Mouse (Mus musculus): Measurements from ENCODE around the gene Olfr202. TPM values are rescaled to one million over a fixed set of nuclear protein-coding genes. Genes with fewer than 3 reads are reported as not detected.
"Not testable (repeated sequence)": the region's sequence is repeated elsewhere in the genome, so short reads cannot be mapped to it uniquely, and the experiment has no call there.

The Olfr202 gene
- not detected for total RNA-seq (2021)
- long read RNA-seq, experiment 1: 0 reads
- long read RNA-seq, experiment 2: 0 reads

DNA sequence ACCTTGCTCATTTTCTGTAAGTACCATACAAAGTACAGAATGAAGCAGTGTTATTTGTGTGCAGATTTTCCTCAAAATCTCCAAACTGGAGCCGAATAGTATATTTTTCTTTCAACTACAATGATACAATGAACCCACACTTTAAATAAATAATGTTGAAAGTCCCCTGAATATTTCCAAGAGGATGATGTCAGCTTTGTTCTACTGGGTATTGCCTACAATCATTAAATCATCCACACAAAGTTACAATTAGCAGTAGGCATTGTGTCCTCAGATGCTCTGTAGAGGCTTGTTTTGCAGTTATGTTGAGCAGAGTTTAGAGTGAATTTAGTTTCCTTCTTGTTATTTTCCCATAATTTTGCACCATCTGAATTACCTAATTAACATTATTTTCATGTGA is at the start of gene Olfr202:
Gene Olfr202 (minus strand): TSS at position 101 of the 400 bp plus-strand sequence.
- intact Hi-C loops (cut with DNase I): no loop called here

DNA sequence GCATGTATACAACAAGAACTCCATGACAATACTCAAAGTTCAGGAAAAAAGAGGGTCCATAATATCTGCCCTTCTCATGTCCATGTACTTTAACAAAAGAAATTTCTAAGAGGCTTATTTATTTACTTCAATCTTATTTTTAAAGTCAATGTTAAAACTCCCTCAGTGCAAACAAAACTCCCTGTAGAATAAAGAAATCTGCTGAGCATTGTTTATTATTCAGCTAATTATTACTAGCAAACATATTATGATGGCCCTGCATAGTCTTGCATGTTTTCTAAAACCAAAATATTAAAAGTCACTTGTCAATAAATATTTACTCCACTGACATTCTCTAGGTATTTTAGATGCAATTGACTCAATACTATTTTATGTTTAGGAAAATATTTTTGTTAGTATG is 44.4 kb upstream of the Olfr202 start, which contains the start of gene Olfr205:
Gene Olfr205 (minus strand): TSS at position 101 of the 400 bp plus-strand sequence.
- intact Hi-C loops (cut with DNase I): no loop called here
- no peak for DNase-seq (ENCODE audit: low spot score in 2 of 2)

More for the DNA sequence above, at the start of gene Olfr202:
- no peak for DNase-seq (ENCODE audit: low spot score in 2 of 2)

DNA sequence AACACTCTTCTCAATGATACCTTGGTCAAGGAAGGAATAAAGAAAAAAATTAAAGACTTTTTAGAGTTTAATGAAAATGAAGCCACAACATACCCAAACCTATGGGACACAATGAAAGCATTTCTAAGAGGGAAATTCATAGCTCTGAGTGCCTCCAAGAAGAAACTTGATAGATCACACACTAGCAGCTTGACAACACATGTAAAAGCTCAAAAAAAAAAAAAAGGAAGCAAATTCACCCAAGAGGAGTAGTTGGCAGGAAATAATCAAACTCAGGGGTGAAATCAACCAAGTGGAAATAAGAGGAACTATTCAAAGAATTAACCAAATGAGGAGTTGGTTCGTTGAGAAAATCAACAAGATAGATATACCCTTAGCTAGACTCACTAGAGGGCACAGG is 36.7 kb upstream of the Olfr202 start:
- DNase-seq (ENCODE audit: low spot score in 2 of 2); intact Hi-C loops (cut with DNase I): not testable (repeated sequence)

DNA sequence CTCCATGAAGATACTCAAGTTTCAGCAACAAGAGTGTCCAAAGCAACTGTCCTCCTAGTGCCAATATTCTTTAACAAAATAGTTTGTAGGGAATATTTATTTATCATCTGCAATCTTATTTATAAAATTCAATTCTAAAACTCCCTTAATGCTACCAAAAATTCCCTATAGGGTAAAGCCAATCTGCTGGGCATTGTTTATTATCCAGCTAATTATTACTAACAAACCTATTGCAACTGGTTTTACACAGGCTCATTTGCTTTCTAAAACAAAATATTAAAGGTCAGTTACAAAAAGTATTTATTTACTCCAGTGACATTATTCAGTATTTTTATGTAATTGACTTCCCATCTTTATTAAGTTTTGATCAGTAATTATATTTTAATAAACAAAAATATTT is 31.6 kb upstream of the Olfr202 start, which contains the start of gene Olfr204:
Gene Olfr204 (minus strand): TSS at position 101 of the 400 bp plus-strand sequence.
- intact Hi-C loops (cut with DNase I): no loop called here
- DNase-seq (ENCODE audit: low spot score in 2 of 2): no peak

DNA sequence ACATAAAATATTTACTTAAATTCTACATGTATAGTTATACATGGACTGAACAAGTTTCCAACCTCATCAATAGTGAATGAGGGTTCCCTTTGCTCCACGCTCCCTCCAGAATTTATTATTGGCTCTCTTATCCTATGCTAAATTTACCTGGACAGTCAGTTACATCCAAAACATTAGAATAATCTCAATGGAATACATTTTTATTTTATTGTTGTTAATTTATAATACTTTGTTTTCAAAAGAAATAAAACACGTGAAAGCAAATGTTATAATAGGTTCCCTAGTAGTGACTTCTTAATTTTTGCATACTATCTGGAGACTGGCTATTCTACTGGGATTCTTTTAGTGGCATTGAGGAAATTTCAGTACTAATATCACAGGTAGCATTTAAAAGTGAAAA is 12.0 kb upstream of the Olfr202 start, which contains the start of gene Olfr203:
Gene Olfr203 (plus strand): TSS at position 301 of the 400 bp plus-strand sequence.
- intact Hi-C loops (cut with DNase I): no loop called here
- no peak for DNase-seq (ENCODE audit: low spot score in 2 of 2)

DNA sequence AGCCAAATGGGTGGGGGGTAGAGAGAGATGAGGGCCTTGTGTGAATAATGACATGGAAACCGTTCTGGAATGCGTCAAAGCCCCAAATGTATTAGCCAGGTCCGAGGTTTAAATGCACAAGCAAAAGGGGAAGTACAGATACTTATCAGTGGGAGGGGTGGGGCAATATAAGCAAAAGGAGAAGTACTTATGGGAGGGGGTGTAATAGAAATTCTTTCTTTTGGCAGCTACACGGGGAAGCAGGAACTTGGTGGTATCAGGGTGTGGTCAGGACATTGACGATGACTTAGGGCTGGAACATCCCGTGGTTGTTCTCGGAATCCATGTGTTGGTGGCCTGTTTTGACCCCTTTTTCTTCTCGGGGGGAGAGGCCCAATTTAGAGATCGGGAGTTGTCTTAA is 983 bp upstream of the Olfr202 start:
- intact Hi-C loops (cut with DNase I); DNase-seq (ENCODE audit: low spot score in 2 of 2): not testable (repeated sequence)

DNA sequence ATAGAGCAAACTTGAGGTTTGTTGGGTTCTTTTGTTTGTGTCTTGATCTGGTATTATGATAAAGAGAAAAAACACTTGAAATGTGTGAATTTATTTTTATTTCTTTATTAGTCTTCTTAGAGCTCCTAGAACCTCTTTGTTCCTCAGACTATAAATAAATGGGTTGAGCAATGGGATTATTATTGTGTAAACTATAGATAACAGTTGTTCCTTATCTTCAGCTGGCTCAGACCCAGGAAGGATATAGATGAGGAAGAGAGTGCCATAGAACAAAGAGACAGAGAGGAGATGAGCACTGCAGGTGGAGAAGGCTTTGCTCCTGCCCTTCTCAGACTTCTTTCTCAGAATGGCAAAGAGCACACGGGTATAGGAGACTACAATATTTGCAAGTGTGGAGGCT is 3.1 kb downstream of the Olfr202 start:
- no peak for DNase-seq (ENCODE audit: low spot score in 2 of 2)
- intact Hi-C loops (cut with DNase I): no loop called here

DNA sequence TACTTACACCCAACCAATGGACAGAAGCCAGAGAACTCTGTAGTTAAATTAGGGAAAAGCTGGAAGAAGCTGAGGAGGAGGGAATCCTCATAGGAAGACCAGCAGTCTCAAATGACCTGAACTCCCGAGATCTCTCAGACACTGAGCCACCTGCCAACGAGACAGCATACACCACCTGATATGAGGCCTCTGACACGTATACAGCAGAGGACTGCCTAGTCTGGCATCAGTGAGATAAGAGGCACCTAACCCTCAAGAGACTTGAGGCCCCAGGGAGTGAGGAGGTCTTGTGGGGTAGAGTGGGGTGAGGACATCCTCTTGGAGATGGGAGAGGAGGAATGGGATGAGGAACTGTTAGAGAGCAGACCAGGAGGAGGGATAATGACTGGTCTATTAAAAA is 6.1 kb downstream of the Olfr202 start:
- no peak for DNase-seq (ENCODE audit: low spot score in 2 of 2)
- intact Hi-C loops (cut with DNase I): no loop called here

DNA sequence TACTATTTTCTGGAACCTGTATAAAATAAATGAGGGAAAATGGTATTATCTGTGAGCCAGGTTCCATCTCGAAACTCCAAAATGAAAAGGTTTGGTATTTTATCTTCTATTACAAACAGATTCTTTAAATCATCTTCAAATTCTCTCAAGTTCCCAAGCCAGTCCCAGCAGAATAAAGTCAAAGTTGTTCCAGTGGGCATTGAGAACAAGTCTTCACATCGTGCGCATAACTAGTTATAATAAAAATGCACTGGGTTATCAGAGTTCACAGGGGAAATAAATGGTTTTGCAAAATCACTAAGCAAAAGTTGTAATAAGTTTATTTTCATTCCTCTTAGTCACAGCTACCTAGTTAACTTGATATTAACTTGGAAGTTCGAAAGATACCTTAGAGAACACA is 14.1 kb downstream of the Olfr202 start, which contains the start of gene Olfr201:
Gene Olfr201 (minus strand): TSS at position 101 of the 400 bp plus-strand sequence.
- DNase-seq (ENCODE audit: low spot score in 2 of 2); intact Hi-C loops (cut with DNase I): not testable (repeated sequence)

DNA sequence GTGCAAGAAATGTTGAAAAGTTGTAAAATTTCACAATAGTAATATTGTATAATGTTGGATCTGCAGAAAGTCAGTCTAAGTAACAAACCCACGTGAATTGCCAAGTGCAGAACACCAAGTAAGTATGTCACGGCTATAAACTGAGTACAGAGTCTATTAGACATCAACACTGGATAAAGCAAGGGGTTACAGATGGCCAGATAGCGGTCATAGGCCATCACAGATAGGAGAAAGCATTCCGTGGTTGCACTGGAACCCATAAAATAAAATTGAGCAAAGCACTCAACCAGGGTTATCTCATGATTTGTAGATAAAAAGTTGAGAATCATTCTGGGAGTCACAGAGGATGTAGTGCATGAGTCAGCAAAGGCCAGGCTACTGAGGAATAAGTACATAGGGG is 17.5 kb downstream of the Olfr202 start:
- intact Hi-C loops (cut with DNase I); DNase-seq (ENCODE audit: low spot score in 2 of 2): not testable (repeated sequence)

DNA sequence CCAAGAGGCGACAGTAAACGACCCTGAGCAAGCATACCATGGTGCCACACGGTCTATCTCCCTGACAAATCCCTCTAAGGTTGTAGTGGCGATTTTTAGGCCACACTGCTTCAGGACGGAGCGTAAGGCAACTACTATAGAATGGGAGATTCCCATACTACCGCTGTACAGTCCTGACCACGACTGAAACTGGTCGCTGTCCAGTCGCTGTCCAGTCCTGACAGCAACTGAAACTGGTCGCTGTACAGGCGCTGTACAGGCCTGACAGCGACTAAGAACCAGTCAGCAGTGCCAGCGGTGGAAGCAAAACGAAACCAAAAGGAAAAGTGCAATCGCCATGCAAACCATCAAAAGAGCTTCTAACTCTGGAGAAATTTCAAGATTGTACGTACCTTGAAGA is 36.9 kb downstream of the Olfr202 start:
- DNase-seq (ENCODE audit: low spot score in 2 of 2): no peak
- intact Hi-C loops (cut with DNase I): no loop called here

Other genes with a start within 250 kb of the Olfr202 start
- not detected for gene Olfr187, start 247.0 kb downstream of the Olfr202 start, total RNA-seq (2021)
- gene Olfr190, start 208.8 kb downstream of the Olfr202 start, total RNA-seq (2021): not detected
- gene Olfr191, start 197.0 kb downstream of the Olfr202 start, total RNA-seq (2021): not detected
- not detected for gene Olfr193, start 174.9 kb downstream of the Olfr202 start, total RNA-seq (2021)
- not detected for gene Olfr194, start 165.7 kb downstream of the Olfr202 start, total RNA-seq (2021)
- gene Olfr195, start 139.7 kb downstream of the Olfr202 start, total RNA-seq (2021): not detected
- gene Olfr196, start 116.3 kb downstream of the Olfr202 start, total RNA-seq (2021): not detected
- gene Olfr198, start 83.3 kb downstream of the Olfr202 start, total RNA-seq (2021): not detected
- not detected for gene Olfr199, start 67.0 kb downstream of the Olfr202 start, total RNA-seq (2021)
- gene Olfr201, start 14.2 kb downstream of the Olfr202 start, total RNA-seq (2021): not detected
- not detected for gene Olfr203, start 12.1 kb upstream of the Olfr202 start, total RNA-seq (2021)
- under 1 TPM in 1 of 2 experiments, not detected in 1; 0.07 TPM for gene Olfr204, start 31.5 kb upstream of the Olfr202 start, total RNA-seq (2021)
- not detected for gene Olfr205, start 44.3 kb upstream of the Olfr202 start, total RNA-seq (2021)
- not detected for gene Olfr206, start 62.5 kb upstream of the Olfr202 start, total RNA-seq (2021)
- gene Olfr209, start 77.2 kb upstream of the Olfr202 start, total RNA-seq (2021): not detected
- under 1 TPM in 1 of 2 experiments, not detected in 1; 0.11 TPM for gene Gabrr3, start 120.5 kb upstream of the Olfr202 start, total RNA-seq (2021)
- 10 to 100 TPM; 10.4 to 10.7 TPM for gene Riox2, start 185.0 kb upstream of the Olfr202 start, total RNA-seq (2021)

Measured in left cerebral cortex, postnatal 14 days (tissue).